Comparison of ENCODE assay signal across 8 mouse cellular contexts in genomic region chr12:111538292-111539040, GRCm38 (mm10). TPM values are rescaled to one million over a fixed set of nuclear protein-coding genes. Genes with fewer than 3 reads are reported as not detected.
DNase-seq lines count a peak whose midpoint lies in the region; ATAC-seq and TF ChIP-seq lines count a peak whose summit lies in the region.

No protein-coding gene starts in this region.

- under 1% methylated on average over 72 of the region's 111 CpGs for WGBS in hindbrain, embryonic 16.5 days

- H3K9ac ChIP-seq in hindbrain, embryonic 16.5 days (ENCODE audit: low read depth, low read length) = peak overlapping the region; percentile 99

- no peaks in the 10 kb centered on the region for H3K9me3 ChIP-seq in hindbrain, embryonic 16.5 days (ENCODE audit: control insufficient read depth, low read length)

- peak overlapping the region; percentile 66 for H3K4me2 ChIP-seq in hindbrain, embryonic 16.5 days (ENCODE audit: low read length)

- peak; percentile 76 for DNase-seq in MN1 (ENCODE audit: low spot score)
- DNase-seq in cerebellum, postnatal 10 days = peak; percentile 92 to 93
- peak; percentile 63 to 74 for DNase-seq in frontal cortex, postnatal 36 days (ENCODE audit: low spot score in 2 of 2)
- peak; percentile 81 to 83 for DNase-seq in left cerebral cortex, adult 2 months (ENCODE audit: extremely low spot score in 1 of 2, low spot score in 2 of 2)
- DNase-seq in lung, postnatal 4 days = peak; percentile 88 to 93
- peak; percentile 92 for DNase-seq in retina, postnatal 1 day
- peak; percentile 76 to 78 for DNase-seq in urinary bladder, adult 18-20 months (ENCODE audit: low spot score in 2 of 2)

- H3K27me3 ChIP-seq in hindbrain, embryonic 16.5 days (replicated peaks; ENCODE audit: control insufficient read depth, insufficient read depth, low read length) = no peaks in the 10 kb centered on the region

- peaks cover 28% of the 10 kb centered on the region for H3K4me1 ChIP-seq in hindbrain, embryonic 16.5 days (ENCODE audit: control insufficient read depth, insufficient read depth, low read depth, low read length)

- H3K4me3 ChIP-seq in hindbrain, embryonic 16.5 days (ENCODE audit: low read length) = peak overlapping the region; percentile 86
- H3K4me3 ChIP-seq in left cerebral cortex, adult 2 months = peak overlapping the region; percentile 88

- intact Hi-C loops in left cerebral cortex, adult 2 months (cut with DNase I) = loop anchor here (2.0 kb wide), 1 partner anchor 36 kb away; the partner anchor contains the start of gene Mark3

- no peak; the same call in 1 of the 2 replicates for TF ChIP-seq CTCF in left cerebral cortex, adult 2 months (IDR thresholded peaks at IDR 0.05)

- ATAC-seq in hindbrain, embryonic 16.5 days = peak; percentile 37

- peak overlapping the region; percentile 99 for H3K27ac ChIP-seq in hindbrain, embryonic 16.5 days (ENCODE audit: low read depth, low read length)
- peak overlapping the region; percentile 98 for H3K27ac ChIP-seq in left cerebral cortex, adult 2 months

- peaks cover 21% of the 10 kb centered on the region for H3K36me3 ChIP-seq in hindbrain, embryonic 16.5 days (ENCODE audit: control insufficient read depth, insufficient read depth, low read length)

RNA-seq across cellular contexts. Expression of gene Eif5, which starts 0.7 kb away (rescaled TPM):
- polyA plus RNA-seq in hindbrain, embryonic 16.5 days (2015; fragmentation: Nextera tagmentation; extraction: Ambion mirVana) = 482 and 486 TPM in 2 replicates
- 100 to 1,000 TPM; 241 to 276 TPM for total RNA-seq in left cerebral cortex, adult 2 months (2021)

RNA-seq across cellular contexts. Expression of gene Mark3, which starts 35.9 kb away (rescaled TPM):
- 26.4 and 38.3 TPM in 2 replicates for polyA plus RNA-seq in hindbrain, embryonic 16.5 days (2015; fragmentation: Nextera tagmentation; extraction: Ambion mirVana)
- 100 to 1,000 TPM; 102 TPM for total RNA-seq in left cerebral cortex, adult 2 months (2021)

RNA-seq across cellular contexts. Expression of gene Gm266, which starts 52.8 kb away (rescaled TPM):
- polyA plus RNA-seq in hindbrain, embryonic 16.5 days (2015; fragmentation: Nextera tagmentation; extraction: Ambion mirVana) = 2.6 and 5.0 TPM in 2 replicates
- 1 to 10 TPM; 3.1 to 3.3 TPM for total RNA-seq in left cerebral cortex, adult 2 months (2021)

Comparison
In these comparisons a context has a peak if more than half of its experiments do, and no peak if none do; other contexts are left out.
1. Peak in every context shown above with its lines: DNase-seq, ATAC-seq, H3K4me3 ChIP-seq and H3K27ac ChIP-seq.